Comparison of ENCODE assay signal across 12 mouse cellular contexts in the genomic region with DNA sequence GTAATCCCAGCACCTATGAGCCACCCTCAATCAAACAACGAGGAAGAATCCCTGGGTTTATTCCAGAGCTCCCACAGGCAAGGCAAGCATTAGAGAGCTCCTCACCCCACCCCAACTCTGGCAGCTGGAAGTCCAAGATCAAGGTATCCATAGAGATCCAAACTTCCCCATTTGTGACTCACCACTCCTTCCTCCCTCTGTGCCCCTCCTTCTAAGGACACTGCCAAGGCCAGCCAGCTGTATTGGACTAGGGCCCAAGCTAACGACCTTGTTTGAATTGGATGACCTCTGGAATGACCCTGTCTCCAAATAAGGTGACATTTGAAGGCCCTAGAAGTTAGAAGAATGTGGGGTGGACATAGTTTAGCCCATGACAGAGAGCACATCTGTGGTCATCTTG.
A peak's percentile ranks its signal among the peaks of the same experiment; 100 is the strongest.
DNase-seq lines count a peak whose midpoint lies in the region.
"Had no signal": no experiment of that assay in that cellular context is flagged by ENCODE, and none has a peak within 500 bp of the region (broad histone marks: within the 10 kb centered on the region; RNA-seq: fewer than 3 reads in every experiment).

No protein-coding gene starts in this region.

- no peaks in the 10 kb centered on the region for H3K9me3 ChIP-seq in heart, embryonic 10.5 days
- H3K9me3 ChIP-seq in midbrain, embryonic 10.5 days (replicated peaks), result peaks cover 13% of the 10 kb centered on the region; the same call in 1 of the 2 replicates
- H3K9me3 ChIP-seq in forebrain, embryonic 10.5 days, result peaks cover 8% of the 10 kb centered on the region; the same call in 1 of the 2 replicates

- H3K36me3 ChIP-seq in heart, embryonic 10.5 days, result no peaks in the 10 kb centered on the region
- no peaks in the 10 kb centered on the region for H3K36me3 ChIP-seq in midbrain, embryonic 10.5 days
- H3K36me3 ChIP-seq in forebrain, embryonic 10.5 days (replicated peaks), result no peaks in the 10 kb centered on the region
- H3K36me3 ChIP-seq: limb, embryonic 13.5 days had no signal

- no peaks in the 10 kb centered on the region for H3K4me1 ChIP-seq in heart, embryonic 10.5 days
- H3K4me1 ChIP-seq in midbrain, embryonic 10.5 days, result no peaks in the 10 kb centered on the region
- H3K4me1 ChIP-seq in forebrain, embryonic 10.5 days, result no peaks in the 10 kb centered on the region
- H3K4me1 ChIP-seq: limb, embryonic 13.5 days had no signal

- 56% methylated on average over 2 of the region's 2 CpGs for WGBS in heart, embryonic 10.5 days
- 61% methylated on average over 2 of the region's 2 CpGs for WGBS in midbrain, embryonic 10.5 days
- 73% methylated on average over 2 of the region's 2 CpGs for WGBS in forebrain, embryonic 10.5 days

- H3K27me3 ChIP-seq in heart, embryonic 10.5 days (ENCODE audit: insufficient read depth, poor library complexity, severe bottlenecking), result peaks cover 17% of the 10 kb centered on the region; the same call in 1 of the 2 replicates
- H3K27me3 ChIP-seq in midbrain, embryonic 10.5 days (ENCODE audit: low read depth, poor library complexity, severe bottlenecking), result peaks cover 82% of the 10 kb centered on the region
- peaks cover 72% of the 10 kb centered on the region for H3K27me3 ChIP-seq in forebrain, embryonic 10.5 days (ENCODE audit: poor library complexity, severe bottlenecking)

- intact Hi-C loops in heart, postnatal 36 days (cut with DNase I), result loop anchor here (5.0 kb wide), 2 partner anchors 130 to 200 kb away; no protein-coding TSS in a partner anchor

- H3K4me3 ChIP-seq in heart, embryonic 10.5 days, result no peak overlapping the region
- no peak overlapping the region for H3K4me3 ChIP-seq in midbrain, embryonic 10.5 days
- H3K4me3 ChIP-seq in forebrain, embryonic 10.5 days, result no peak overlapping the region
- H3K4me3 ChIP-seq: erythroblast, embryonic 14.5 days; limb, embryonic 13.5 days had no signal

- DNase-seq in heart, adult 18-20 months, result peak; percentile 29 to 63
- no peak for DNase-seq in heart, embryonic 10.5 days (ENCODE audit: low spot score)
- peak; percentile 27 to 59 for DNase-seq in adrenal gland, adult 18-20 months (ENCODE audit: low spot score in 2 of 2)
- peak; percentile 23 to 24 for DNase-seq in heart, postnatal 36 days
- peak; percentile 43 for DNase-seq in lung, postnatal 25 days (ENCODE audit: low spot score)
- DNase-seq in urinary bladder, postnatal 14 days (ENCODE audit: low spot score), result no peak
- DNase-seq in midbrain, embryonic 10.5 days (ENCODE audit: low spot score), result no peak
- DNase-seq in forebrain, embryonic 10.5 days (ENCODE audit: extremely low spot score, low spot score), result no peak
- DNase-seq: cerebellum, postnatal 25 days; midbrain, embryonic 14.5 days had no signal

- no peak overlapping the region for H3K27ac ChIP-seq in heart, embryonic 10.5 days
- H3K27ac ChIP-seq in midbrain, embryonic 10.5 days (replicated peaks), result no peak overlapping the region
- H3K27ac ChIP-seq in forebrain, embryonic 10.5 days, result no peak overlapping the region
- H3K27ac ChIP-seq: limb, embryonic 13.5 days had no signal

Comparison
In these comparisons a context has a peak if more than half of its experiments do, and no peak if none do; other contexts are left out.
1. DNase-seq: peak in heart, adult 18-20 months (2 of 2), adrenal gland, adult 18-20 months (2 of 2), heart, postnatal 36 days (2 of 2) and lung, postnatal 25 days (single experiment); none in heart, embryonic 10.5 days (single experiment), urinary bladder, postnatal 14 days (single experiment), midbrain, embryonic 10.5 days (single experiment) and forebrain, embryonic 10.5 days (single experiment).